Mouse (Mus musculus): ENCODE measurements around the gene Rpl14.

Gene Rpl14

DNA sequence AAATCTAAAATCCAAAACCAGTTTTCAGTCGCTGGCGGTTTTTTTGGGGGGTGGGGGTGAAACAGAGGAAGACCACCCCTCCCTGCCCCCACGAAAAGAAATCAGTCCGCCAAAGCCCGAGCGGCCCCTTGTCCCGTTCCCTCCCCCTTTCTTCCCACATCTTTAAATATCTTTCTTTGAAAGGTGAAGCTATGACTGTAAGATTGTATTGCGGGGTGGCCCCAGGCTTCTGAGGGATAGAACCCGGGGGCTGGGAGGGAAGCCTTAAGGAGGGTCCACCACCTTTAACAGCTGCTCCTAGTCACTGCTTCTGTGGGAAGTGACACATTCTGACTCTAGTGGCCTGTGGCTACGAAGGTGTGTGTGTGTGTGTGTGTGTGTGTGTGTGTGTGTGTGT is 32.3 kb downstream of the Rpl14 start:
- DNase-seq (ENCODE audit: low read depth, low spot score): peak; percentile 27

DNA sequence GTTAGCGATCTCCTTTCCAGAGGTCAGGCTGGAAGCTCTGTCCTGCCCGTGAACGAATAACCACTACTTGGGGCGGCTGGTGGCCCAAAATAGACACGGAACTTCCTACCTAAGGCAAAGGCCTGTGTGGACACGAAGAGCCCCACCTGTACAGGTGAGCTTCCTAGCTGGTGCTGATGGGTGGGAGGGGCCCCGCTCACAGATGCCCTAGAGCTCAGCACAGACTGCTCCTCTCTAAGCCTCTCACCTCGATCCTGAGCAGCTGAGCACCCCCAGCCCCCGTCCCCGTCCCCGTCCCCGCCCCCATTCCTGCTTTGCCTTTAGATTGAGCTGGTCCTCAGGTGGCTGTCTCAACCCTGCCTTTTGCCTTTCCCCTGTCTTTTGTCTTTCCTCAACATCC is 32.7 kb downstream of the Rpl14 start:
- DNase-seq (ENCODE audit: low read depth, low spot score): no peak

DNA sequence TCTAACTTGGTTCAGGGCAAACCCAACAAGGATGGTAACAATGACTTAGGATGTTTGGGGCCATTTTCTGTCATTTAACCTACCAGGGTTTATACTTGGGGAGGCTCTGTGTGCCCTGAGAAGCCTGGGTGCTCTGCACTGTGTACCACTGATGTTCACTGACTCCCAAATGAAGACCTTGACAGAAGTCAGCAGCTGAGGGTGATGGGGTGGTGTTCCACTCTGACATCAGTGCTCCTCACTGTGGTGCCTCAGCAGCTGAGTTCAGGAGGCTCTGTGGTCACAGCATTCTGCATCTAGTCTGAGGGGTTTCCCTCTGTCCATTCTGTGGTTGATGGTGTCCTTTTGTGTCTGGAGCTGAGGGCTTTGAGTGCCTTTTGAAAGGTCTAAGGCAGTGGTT is 39.8 kb downstream of the Rpl14 start:
- no peak for DNase-seq (ENCODE audit: low read depth, low spot score)

DNA sequence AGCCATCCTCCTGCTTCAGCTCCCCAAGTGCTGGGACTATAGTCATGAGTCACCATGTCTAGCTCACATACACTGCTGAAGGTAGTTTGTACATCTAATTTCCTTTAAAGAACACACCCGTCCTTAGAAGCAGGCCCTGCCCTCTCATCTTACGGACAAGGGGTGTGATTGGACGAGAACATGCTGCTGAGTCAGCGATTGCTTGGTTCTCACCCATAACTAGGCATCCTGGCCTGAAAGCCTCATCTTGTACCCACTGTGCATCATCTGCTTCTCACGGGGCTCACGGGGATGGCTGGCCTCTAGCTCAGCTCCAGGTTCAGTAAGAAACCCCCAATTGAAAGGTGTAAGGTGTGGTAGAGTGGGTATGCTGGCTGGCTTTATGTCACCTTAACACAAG is 42.8 kb downstream of the Rpl14 start:
- DNase-seq (ENCODE audit: low read depth, low spot score): no peak

DNA sequence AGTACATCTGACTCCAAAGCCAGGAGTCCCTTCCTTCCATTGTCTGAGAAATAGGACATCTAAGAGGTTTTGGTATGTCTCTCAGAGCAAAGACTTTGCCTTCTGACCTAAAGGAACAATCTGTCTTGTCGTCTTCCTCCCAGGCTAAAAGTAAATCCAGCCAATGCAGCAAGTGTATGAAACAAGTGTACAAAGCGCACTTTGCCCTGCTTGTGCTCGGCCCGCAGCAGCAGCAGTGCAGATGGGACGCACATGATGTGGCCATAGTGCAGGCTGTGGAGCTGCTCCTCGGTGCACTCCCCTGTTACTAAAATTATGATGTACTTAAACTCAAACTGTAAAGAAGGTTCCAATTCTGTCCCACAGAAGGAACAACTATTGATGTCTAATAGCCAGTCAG is 46.9 kb downstream of the Rpl14 start:
- DNase-seq (ENCODE audit: low read depth, low spot score): no peak

DNA sequence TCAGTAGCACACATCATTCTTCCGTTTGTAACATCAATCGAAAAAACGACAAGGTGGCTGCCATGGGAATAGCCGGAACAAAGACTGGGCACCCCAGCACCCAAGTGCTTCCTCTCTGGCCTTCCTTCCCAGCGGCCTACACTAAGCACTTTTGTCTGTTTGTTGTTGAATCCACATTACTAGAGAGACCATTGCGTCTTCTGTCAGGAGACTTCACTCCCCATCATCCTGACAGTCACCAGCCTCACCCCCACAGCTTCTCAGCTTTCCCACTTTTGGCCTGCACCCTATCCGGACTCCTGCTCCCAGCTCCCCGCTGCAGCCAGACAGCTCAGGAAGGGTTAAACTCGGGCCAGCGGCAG is 48.1 kb downstream of the Rpl14 start:
- no peak for DNase-seq (ENCODE audit: low read depth, low spot score)

DNA sequence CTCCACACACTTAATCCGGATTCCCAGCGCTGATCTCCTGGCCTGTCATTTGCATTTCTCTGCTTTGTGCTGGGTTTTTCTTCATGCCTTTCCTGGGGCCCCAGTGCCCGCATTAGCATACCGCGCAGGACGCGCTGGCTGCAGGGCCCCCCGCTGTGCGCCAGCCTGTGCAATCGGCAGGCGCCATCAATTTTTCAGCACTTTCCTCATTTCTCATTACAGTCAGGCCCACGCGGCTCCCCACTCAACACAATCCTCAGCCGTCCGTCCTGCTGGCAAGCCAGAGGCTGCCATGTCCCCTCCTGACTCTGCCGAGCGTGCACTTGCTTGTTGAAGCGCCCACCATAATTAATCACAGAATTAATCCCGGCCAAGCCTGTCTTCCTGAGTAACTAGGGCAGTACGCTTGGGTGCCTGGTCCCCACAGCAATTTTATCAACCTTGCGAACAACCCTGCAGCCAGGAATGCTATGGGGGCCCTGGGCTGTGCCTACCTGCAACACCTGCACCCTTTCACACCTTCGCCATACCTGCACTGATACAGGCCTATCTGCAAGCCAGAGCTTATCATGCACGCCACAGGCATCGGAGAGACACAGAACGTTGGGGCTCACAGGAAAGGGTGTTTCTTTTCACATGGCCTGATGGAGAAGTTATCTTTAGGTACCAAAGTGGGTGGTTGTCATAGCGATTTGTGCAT is 48.6 kb downstream of the Rpl14 start:
- DNase-seq (ENCODE audit: low read depth, low spot score): peak; percentile 83

DNA sequence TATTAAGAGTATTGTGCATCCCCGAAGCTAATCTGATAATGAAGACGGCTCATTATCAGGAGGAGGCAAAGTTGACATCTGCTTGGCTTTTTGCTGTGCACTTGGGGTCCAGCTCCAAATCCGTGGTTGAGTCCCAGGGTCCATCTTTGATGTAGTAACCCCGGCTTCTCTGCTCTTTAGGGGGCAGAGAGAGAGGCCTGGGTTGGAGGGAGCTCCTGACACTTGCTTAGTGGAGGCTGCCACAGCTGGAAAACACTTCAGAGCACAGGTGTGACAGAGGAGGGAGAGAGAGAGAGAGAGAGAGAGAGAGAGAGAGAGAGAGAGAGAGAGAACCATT is 49.1 kb downstream of the Rpl14 start:
- no peak for DNase-seq (ENCODE audit: low read depth, low spot score)

Data from mesoderm, embryonic 11.5 days (tissue).